Mouse (Mus musculus) liver, adult (tissue): ENCODE measurements at regions not wholly inside any gene's neighbourhood (a gene's known extent, or its start where the extent isn't known, plus 50 kb on each side); places are given as distances from the start of the nearest gene placed in this dataset.

Experiments
- GATA4 ChIP-seq: IDR thresholded peaks from 2 replicates; pipeline ENCODE4 v1.6.1; 2014; ENCODE audit warnings: mild to moderate bottlenecking, low read length; ENCODE audit not compliant: insufficient replicate concordance

- TF ChIP-seq GATA4, result no peak
Observed at GRCm38 (mm10) chr3:50979592-50979991, 244.7 kb upstream of the Noct start.

DNA sequence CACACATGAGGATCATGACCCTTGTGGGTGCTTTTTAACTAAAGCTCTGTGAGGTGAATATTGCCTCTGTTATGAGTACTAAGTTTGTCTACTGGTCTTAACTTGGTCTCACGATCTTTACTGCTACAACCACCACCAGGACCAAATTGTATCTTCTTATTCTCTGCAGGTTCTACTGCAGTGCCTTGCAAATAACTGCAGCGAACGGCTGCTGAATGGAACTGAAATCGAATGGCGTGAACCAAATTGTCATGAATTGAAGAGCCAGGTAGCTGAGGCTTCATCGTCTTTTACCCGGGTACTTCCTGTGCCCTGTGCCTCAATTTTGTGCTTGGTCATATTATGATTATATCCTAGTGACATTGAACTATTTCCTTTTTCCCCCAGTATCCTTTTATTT lies 242.5 kb upstream of the Noct start:
- no peak for TF ChIP-seq GATA4

- no peak for TF ChIP-seq GATA4
Observed at GRCm38 (mm10) chr3:50982649-50983048, 241.6 kb upstream of the Noct start.

DNA sequence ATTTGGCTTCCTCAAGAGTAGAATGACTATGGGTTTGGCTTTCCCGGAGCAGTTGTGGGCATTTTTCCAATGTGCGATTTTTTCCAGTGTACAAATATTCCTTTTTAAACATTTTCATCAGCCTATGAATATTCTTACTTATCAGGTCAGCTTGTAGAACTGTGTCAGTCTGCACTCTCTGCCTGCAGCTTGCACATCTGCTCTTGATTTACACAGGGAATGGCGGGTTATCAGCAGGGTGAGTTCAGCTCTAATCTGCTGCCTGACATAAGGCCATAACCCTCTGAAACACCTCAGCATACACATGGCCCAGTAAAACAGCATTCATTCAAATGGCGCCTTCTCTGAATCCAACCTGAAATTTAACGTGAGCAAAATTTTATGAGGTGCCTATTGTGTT lies 241.1 kb upstream of the Noct start:
- TF ChIP-seq GATA4, result no peak

- TF ChIP-seq GATA4, result no peak
Observed at GRCm38 (mm10) chr3:50983962-50984765, 240.1 kb upstream of the Noct start.

GRCm38 (mm10) chr3:50987821-50988220 lies 236.4 kb upstream of the Noct start:
- no peak for TF ChIP-seq GATA4

DNA sequence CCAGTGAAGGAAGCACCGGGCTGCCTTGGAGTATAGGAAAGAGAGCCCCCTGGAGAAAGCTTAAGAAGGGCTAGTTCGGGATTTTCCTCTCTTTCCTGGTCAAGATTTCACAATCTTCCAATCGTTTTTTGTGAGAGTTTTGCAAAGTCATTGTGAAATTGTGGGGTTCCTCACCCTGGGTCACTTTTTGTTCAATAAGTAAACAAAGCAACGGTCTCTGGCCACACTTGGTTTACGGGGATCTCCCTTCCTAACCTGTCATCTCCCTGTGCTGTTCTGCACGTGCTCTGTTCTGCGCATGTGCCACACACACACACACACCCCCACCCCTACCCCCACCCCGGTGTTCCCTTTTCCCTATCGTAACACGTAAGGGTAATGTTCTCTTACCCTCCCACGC lies 233.4 kb upstream of the Noct start:
- TF ChIP-seq GATA4, result no peak

DNA sequence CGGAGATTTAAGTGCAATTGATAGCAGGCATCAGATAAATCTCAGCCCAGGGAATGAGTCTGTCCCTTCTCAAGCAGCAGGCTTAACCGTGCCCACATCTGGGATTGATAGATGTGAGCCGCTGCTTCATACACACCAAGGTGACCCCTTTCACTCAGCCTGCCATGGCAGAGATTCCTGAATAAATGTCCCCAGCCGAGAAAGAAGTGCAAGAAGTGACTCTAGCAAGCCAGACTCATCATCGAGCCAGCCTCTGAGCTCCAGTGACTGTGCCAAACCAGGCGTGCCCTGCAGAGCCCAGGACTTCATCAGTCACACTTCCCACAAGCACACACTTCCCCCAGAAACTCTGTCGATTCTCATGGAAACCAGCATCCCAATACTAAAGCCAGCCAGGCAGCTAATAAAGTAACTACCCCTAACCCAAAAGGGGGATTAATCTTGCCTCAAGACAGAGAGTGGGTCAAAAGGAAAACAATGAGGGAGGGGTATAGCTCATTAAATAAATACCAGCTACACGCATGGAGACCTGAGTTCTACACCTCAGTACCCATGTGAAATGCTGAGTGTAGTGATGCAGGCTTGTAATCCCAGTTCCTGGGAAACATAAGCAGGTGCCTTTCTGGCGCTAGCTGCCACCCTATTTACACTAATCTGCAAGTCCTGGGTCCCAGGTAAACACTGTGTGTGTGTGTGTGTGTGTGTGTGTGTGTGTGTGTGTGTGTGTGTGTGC lies 231.5 kb upstream of the Noct start:
- no peak for TF ChIP-seq GATA4

DNA sequence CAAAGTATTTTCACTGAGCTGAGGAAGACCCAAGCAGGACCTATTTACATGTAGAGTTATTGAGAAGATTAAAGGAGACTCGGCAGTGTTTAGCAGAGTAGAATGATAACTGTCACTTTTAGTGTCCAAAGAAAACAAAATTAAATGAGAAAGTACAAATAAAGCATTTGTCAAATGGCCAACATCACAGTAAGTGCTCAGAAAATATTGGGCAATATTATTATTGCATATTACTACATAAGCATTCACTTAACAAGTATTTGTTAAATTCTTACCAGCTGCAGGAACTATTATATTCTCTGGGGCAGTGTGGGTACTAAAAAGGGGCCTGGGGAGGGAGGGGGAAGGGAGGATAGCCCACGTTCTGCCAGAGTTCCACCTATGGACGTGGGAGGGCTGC lies 224.5 kb upstream of the Noct start:
- no peak for TF ChIP-seq GATA4

DNA sequence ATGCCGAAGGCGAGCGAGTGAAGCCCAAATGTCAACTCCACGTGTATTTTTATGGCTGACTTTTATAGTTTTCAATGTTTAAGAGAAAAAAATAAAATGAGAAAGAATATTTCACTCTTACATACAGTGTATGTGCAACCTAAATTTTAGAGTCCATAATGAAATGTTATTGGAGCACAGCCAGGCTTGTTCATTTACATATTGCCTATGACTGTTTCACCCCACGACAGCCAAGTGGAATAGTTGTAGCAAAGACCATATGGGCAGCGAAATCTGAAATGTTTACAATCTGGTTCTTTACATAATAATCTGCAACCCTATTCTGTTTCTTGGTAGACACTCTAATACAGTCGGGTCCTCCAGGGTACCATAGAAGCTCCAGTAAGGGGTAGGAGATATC lies 223.3 kb upstream of the Noct start:
- TF ChIP-seq GATA4, result no peak

- TF ChIP-seq GATA4, result no peak
Observed at GRCm38 (mm10) chr3:51002662-51003061, 221.6 kb upstream of the Noct start.

DNA sequence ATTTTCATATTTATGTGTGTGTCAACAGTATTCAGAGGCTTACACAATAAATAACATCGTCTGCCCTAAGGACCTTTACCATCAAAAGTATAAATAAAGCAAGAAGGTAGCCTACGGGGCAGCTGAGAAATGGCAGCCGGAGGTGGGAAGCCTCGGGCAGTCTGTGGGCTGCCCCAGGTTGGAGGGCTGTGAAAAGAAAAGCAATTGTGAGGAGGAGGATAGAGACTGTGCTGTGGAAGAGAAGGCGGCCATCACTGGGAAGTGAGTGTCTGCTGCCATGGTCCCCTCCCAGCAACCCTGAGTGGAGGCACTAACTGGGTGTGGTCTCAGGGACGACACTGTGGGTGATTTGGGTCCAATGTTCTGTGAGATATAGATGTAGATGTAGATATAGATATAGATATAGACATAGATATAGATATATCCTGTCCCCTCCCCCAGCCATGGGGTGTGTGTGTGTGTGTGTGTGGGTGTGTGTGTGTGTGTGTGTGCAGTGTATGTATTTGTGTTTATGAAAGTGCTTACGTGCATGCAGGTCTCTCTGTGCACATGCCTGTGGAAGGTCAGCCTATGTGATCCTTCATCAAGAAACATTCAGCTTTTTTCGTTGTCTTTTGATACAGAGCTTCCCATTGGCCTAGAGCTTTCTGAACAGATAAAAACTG lies 220.6 kb upstream of the Noct start:
- TF ChIP-seq GATA4, result no peak

- TF ChIP-seq GATA4, result no peak
Observed at GRCm38 (mm10) chr3:51004216-51004615, 220.0 kb upstream of the Noct start.

DNA sequence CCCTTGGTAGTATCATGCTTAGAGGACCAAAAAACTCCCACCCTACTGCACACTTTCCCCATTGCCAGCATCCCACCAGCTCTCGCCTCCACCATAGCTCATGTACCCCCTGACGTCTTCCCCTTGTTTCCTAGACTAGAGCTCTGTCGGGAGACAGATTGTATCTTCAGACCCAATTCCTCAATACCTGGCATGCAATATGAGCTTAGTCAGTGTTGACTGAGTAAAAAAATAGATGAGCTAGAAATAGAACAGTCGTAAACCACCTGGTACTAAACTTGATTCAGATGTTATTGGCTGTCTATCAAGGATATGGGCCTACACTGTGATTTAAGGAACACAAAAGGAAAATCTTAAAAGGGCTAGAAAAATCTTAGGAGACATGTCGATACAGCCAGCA lies 215.1 kb upstream of the Noct start:
- TF ChIP-seq GATA4, result no peak

DNA sequence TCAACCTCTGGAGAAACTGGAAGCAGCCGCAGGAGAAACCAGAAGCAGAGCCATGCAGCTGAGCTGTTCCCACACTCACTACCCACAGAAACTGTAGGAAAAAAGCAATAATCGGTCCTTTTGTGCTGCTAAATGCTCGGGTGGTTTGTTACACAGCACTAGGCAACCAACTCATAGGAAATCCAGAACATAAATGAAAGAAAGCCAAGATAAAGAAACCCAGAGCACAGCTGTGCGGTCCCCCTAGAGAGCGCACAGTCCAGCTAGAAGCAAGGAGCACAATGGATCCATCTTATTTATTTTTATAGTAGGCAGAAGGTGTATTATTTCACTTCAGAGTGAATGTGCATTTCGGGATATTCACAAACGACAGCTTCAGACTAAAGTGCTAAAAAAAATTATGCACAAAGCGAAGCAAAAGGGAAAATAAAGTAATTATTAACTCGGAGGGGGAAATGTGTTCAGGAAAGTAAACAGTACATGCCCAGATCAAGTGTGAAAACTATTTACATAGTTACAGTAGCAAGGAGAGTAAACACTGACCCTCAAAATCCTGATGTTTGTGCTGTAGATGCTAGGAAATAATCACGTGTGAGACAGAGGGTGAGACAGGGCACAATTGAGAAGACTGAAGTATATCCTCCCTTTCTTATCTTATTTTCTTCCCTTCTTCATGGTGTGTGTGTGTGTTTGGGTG lies 204.4 kb upstream of the Noct start:
- TF ChIP-seq GATA4, result no peak

DNA sequence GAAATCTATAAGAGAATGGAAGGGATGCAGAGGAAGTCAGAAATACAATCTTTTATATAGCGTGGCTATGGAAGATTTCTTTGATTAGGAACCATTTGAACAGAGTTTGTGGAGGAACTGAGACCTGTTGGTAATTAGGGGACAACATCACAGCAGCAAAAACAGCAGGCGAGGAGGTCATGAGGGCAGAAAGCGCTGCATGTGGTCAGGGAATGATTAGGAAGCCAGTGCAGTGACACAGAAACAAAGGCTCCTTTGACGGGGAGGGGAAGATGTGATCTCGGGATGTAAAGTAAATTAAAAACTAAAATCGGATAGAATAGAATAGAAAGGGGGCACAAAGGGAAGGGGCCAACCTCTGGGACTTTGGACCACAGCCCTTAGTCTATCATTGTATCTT lies 199.6 kb upstream of the Noct start:
- TF ChIP-seq GATA4, result no peak

- no peak for TF ChIP-seq GATA4
Observed at GRCm38 (mm10) chr3:51031821-51032220, 192.4 kb upstream of the Noct start.
